11 mouse cellular contexts compared by ENCODE assay signal in genomic region chr9:94610600-94611337, GRCm38 (mm10). TPM values are rescaled to one million over a fixed set of nuclear protein-coding genes. Genes with fewer than 3 reads are reported as not detected.
DNase-seq lines count a peak whose midpoint lies in the region; ATAC-seq and TF ChIP-seq lines count a peak whose summit lies in the region.
"Had no signal": no experiment of that assay in that cellular context is flagged by ENCODE, and none has a peak within 500 bp of the region (broad histone marks: within the 10 kb centered on the region; RNA-seq: fewer than 3 reads in every experiment).

No protein-coding gene starts in this region.

- H3K27ac ChIP-seq in embryonic facial prominence, embryonic 14.5 days (replicated peaks; ENCODE audit: low read depth, low read length) = no peak overlapping the region
- H3K27ac ChIP-seq in embryonic facial prominence, embryonic 10.5 days (replicated peaks) = no peak overlapping the region
- no peak overlapping the region for H3K27ac ChIP-seq in cerebellum, adult 2 months (ENCODE audit: insufficient read depth, low read length)
- H3K27ac ChIP-seq in hindbrain, embryonic 15.5 days (replicated peaks) = peak overlapping the region; percentile 32
- 0 out of 2 replicates have a peak overlapping the region, but pooled peaks have one; percentile 26 for H3K27ac ChIP-seq in midbrain, postnatal 0 days (ENCODE audit: low read depth, low read length)
- H3K27ac ChIP-seq in lung, postnatal 0 days (ENCODE audit: low read length) = no peak overlapping the region
- H3K27ac ChIP-seq: heart, adult 2 months; limb, embryonic 13.5 days had no signal

- no peak for ATAC-seq in embryonic facial prominence, embryonic 14.5 days (ENCODE audit: low read depth)
- peak; percentile 89 for ATAC-seq in hindbrain, embryonic 15.5 days (ENCODE audit: low FRiP score, low read depth)
- peak; percentile 78 for ATAC-seq in midbrain, postnatal 0 days (ENCODE audit: low FRiP score)
- no peak for ATAC-seq in lung, postnatal 0 days
- ATAC-seq: intestine, postnatal 0 days had no signal

- TF ChIP-seq CTCF in cerebellum, adult 2 months (IDR thresholded peaks at IDR 0.05; ENCODE audit: borderline replicate concordance, insufficient read depth, low read depth, low read length) = no peak
- no peak for TF ChIP-seq CTCF in midbrain, postnatal 0 days (IDR thresholded peaks at IDR 0.05)
- no peak for TF ChIP-seq CTCF in lung, postnatal 0 days (IDR thresholded peaks at IDR 0.05)

- no peak for TF ChIP-seq POLR2A in cerebellum, adult 2 months (IDR thresholded peaks at IDR 0.05; ENCODE audit: borderline replicate concordance, insufficient read depth, low read length)

- no peaks in the 10 kb centered on the region for H3K27me3 ChIP-seq in embryonic facial prominence, embryonic 14.5 days (replicated peaks; ENCODE audit: control insufficient read depth, insufficient read depth, low read length)
- no peaks in the 10 kb centered on the region for H3K27me3 ChIP-seq in embryonic facial prominence, embryonic 10.5 days (replicated peaks; ENCODE audit: low read depth, poor library complexity, severe bottlenecking)
- H3K27me3 ChIP-seq in cerebellum, adult 2 months (ENCODE audit: control insufficient read depth, insufficient read depth, low read length) = no peaks in the 10 kb centered on the region
- H3K27me3 ChIP-seq in hindbrain, embryonic 15.5 days = no peaks in the 10 kb centered on the region
- no peaks in the 10 kb centered on the region for H3K27me3 ChIP-seq in midbrain, postnatal 0 days (ENCODE audit: insufficient read depth, low read length)
- no peaks in the 10 kb centered on the region for H3K27me3 ChIP-seq in lung, postnatal 0 days (replicated peaks; ENCODE audit: insufficient read depth, low read length)

- H3K36me3 ChIP-seq in embryonic facial prominence, embryonic 14.5 days (ENCODE audit: control insufficient read depth, insufficient read depth, low read length) = no peaks in the 10 kb centered on the region
- no peaks in the 10 kb centered on the region for H3K36me3 ChIP-seq in embryonic facial prominence, embryonic 10.5 days (replicated peaks)
- no peaks in the 10 kb centered on the region for H3K36me3 ChIP-seq in hindbrain, embryonic 15.5 days
- H3K36me3 ChIP-seq in midbrain, postnatal 0 days (ENCODE audit: insufficient read depth, low read length) = no peaks in the 10 kb centered on the region
- no peaks in the 10 kb centered on the region for H3K36me3 ChIP-seq in lung, postnatal 0 days (ENCODE audit: insufficient read depth, low read length)
- H3K36me3 ChIP-seq: limb, embryonic 13.5 days had no signal

- H3K4me3 ChIP-seq in embryonic facial prominence, embryonic 14.5 days (ENCODE audit: low read depth, low read length) = no peak overlapping the region
- no peak overlapping the region for H3K4me3 ChIP-seq in embryonic facial prominence, embryonic 10.5 days
- no peak overlapping the region for H3K4me3 ChIP-seq in cerebellum, adult 2 months (replicated peaks; ENCODE audit: insufficient read depth, low read depth, low read length)
- no peak overlapping the region for H3K4me3 ChIP-seq in hindbrain, embryonic 15.5 days
- H3K4me3 ChIP-seq in midbrain, postnatal 0 days (ENCODE audit: low read depth, low read length) = no peak overlapping the region
- no peak overlapping the region for H3K4me3 ChIP-seq in lung, postnatal 0 days (ENCODE audit: low read depth, low read length)
- H3K4me3 ChIP-seq: heart, adult 2 months; limb, embryonic 13.5 days had no signal

- TF ChIP-seq EP300 in lung, postnatal 0 days (IDR thresholded peaks at IDR 0.05) = no peak

- WGBS in embryonic facial prominence, embryonic 14.5 days = 56% methylated on average over 5 of the region's 5 CpGs
- WGBS in embryonic facial prominence, embryonic 10.5 days = 81% methylated on average over 5 of the region's 5 CpGs
- WGBS in cerebellum, adult 2 months = 19% methylated on average over 5 of the region's 5 CpGs
- 18% methylated on average over 5 of the region's 5 CpGs for WGBS in hindbrain, embryonic 15.5 days
- 13% methylated on average over 5 of the region's 5 CpGs for WGBS in midbrain, postnatal 0 days
- WGBS in lung, postnatal 0 days = 68% methylated on average over 5 of the region's 5 CpGs

- DNase-seq in embryonic facial prominence, embryonic 14.5 days (ENCODE audit: low spot score) = peak; percentile 45
- no peak for DNase-seq in embryonic facial prominence, embryonic 10.5 days (ENCODE audit: low spot score)
- peak; percentile 90 to 92 for DNase-seq in cerebellum, adult 2 months
- peak; percentile 76 for DNase-seq in midbrain, postnatal 0 days (ENCODE audit: low spot score)
- DNase-seq in gastrocnemius, adult 18-20 months (ENCODE audit: low spot score) = no peak
- no peak for DNase-seq in lung, postnatal 0 days (ENCODE audit: low spot score)
- no peak for DNase-seq in ovary, postnatal 36 days (ENCODE audit: low spot score)
- DNase-seq: heart, adult 2 months had no signal

- no peaks in the 10 kb centered on the region for H3K9me3 ChIP-seq in embryonic facial prominence, embryonic 14.5 days (ENCODE audit: control insufficient read depth, low read length)
- no peaks in the 10 kb centered on the region for H3K9me3 ChIP-seq in embryonic facial prominence, embryonic 10.5 days
- H3K9me3 ChIP-seq in hindbrain, embryonic 15.5 days = no peaks in the 10 kb centered on the region
- no peaks in the 10 kb centered on the region for H3K9me3 ChIP-seq in midbrain, postnatal 0 days (ENCODE audit: low read length)
- no peaks in the 10 kb centered on the region for H3K9me3 ChIP-seq in lung, postnatal 0 days (ENCODE audit: low read length)
- H3K9me3 ChIP-seq: limb, embryonic 13.5 days had no signal

- H3K9ac ChIP-seq in embryonic facial prominence, embryonic 14.5 days (ENCODE audit: low read depth, low read length) = no peak overlapping the region
- 0 out of 2 replicates have a peak overlapping the region, but pooled peaks have one; percentile 2 for H3K9ac ChIP-seq in hindbrain, embryonic 15.5 days
- no peak overlapping the region for H3K9ac ChIP-seq in midbrain, postnatal 0 days (replicated peaks; ENCODE audit: low read length, poor library complexity, severe bottlenecking)
- no peak overlapping the region for H3K9ac ChIP-seq in lung, postnatal 0 days (replicated peaks; ENCODE audit: low read depth)
- H3K9ac ChIP-seq: limb, embryonic 13.5 days had no signal

- H3K4me1 ChIP-seq in embryonic facial prominence, embryonic 14.5 days (ENCODE audit: control insufficient read depth, insufficient read depth, low read length) = peaks cover 3% of the 10 kb centered on the region; the same call in 1 of the 2 replicates
- H3K4me1 ChIP-seq in embryonic facial prominence, embryonic 10.5 days = no peaks in the 10 kb centered on the region
- H3K4me1 ChIP-seq in cerebellum, adult 2 months (ENCODE audit: control insufficient read depth, insufficient read depth, low read length) = peaks cover 9% of the 10 kb centered on the region
- peaks cover 14% of the 10 kb centered on the region for H3K4me1 ChIP-seq in hindbrain, embryonic 15.5 days (replicated peaks)
- H3K4me1 ChIP-seq in midbrain, postnatal 0 days (ENCODE audit: insufficient read depth, low read length) = peaks cover 4% of the 10 kb centered on the region; the same call in 1 of the 2 replicates
- no peaks in the 10 kb centered on the region for H3K4me1 ChIP-seq in lung, postnatal 0 days (ENCODE audit: insufficient read depth, low read depth, low read length)

- H3K4me2 ChIP-seq in embryonic facial prominence, embryonic 14.5 days (ENCODE audit: low read depth, low read length) = no peak overlapping the region
- peak overlapping the region; percentile 31 for H3K4me2 ChIP-seq in hindbrain, embryonic 15.5 days
- peak overlapping the region; percentile 6; the same call in 1 of the 2 replicates for H3K4me2 ChIP-seq in midbrain, postnatal 0 days (ENCODE audit: low read depth, low read length, poor library complexity, severe bottlenecking)
- no peak overlapping the region for H3K4me2 ChIP-seq in lung, postnatal 0 days (replicated peaks; ENCODE audit: low read depth, low read length)
- H3K4me2 ChIP-seq: limb, embryonic 13.5 days had no signal

RNA-seq across cellular contexts. Expression of gene Slc9a9, which starts 58.9 kb away (rescaled TPM):
- 6.5 and 8.0 TPM in 2 replicates for polyA plus RNA-seq in embryonic facial prominence, embryonic 14.5 days (2014; fragmentation: Nextera tagmentation; extraction: Ambion mirVana)
- polyA plus RNA-seq in embryonic facial prominence, embryonic 10.5 days (2016; fragmentation: Nextera tagmentation; extraction: Ambion mirVana) = 2.0 and 2.6 TPM in 2 replicates
- 8.9 and 9.0 TPM in 2 replicates for polyA plus RNA-seq in cerebellum, adult 2 months (2012; rRNA removed)
- 5.1 and 6.5 TPM in 2 replicates for polyA plus RNA-seq in hindbrain, embryonic 15.5 days (2015; fragmentation: Nextera tagmentation; extraction: Ambion mirVana)
- 6.7 and 6.9 TPM in 2 replicates for total RNA-seq in midbrain, postnatal 0 days (2014; rRNA removed)
- polyA plus RNA-seq in midbrain, postnatal 0 days (2015; fragmentation: Nextera tagmentation; extraction: Ambion mirVana) = 5.7 and 6.0 TPM in 2 replicates
- total RNA-seq in gastrocnemius, adult 18-20 months (2021) = 1 to 10 TPM; 1.6 to 2.5 TPM
- polyA plus RNA-seq in lung, postnatal 0 days (2015; fragmentation: Nextera tagmentation; extraction: Ambion mirVana) = 3.4 and 3.7 TPM in 2 replicates

Comparison
In these comparisons a context has a peak if more than half of its experiments do, and no peak if none do; other contexts are left out.
1. DNase-seq: peak in embryonic facial prominence, embryonic 14.5 days (single experiment), cerebellum, adult 2 months (2 of 2) and midbrain, postnatal 0 days (single experiment); none in embryonic facial prominence, embryonic 10.5 days (single experiment), gastrocnemius, adult 18-20 months (single experiment), lung, postnatal 0 days (single experiment) and ovary, postnatal 36 days (single experiment).
2. ATAC-seq: peak in hindbrain, embryonic 15.5 days (single experiment) and midbrain, postnatal 0 days (single experiment); none in embryonic facial prominence, embryonic 14.5 days (single experiment) and lung, postnatal 0 days (single experiment).
3. H3K27ac ChIP-seq: peak in hindbrain, embryonic 15.5 days (single experiment) and midbrain, postnatal 0 days (single experiment); none in embryonic facial prominence, embryonic 14.5 days (single experiment), embryonic facial prominence, embryonic 10.5 days (single experiment), cerebellum, adult 2 months (single experiment) and lung, postnatal 0 days (single experiment).
4. H3K4me2 ChIP-seq: peak in hindbrain, embryonic 15.5 days (single experiment) and midbrain, postnatal 0 days (single experiment); none in embryonic facial prominence, embryonic 14.5 days (single experiment) and lung, postnatal 0 days (single experiment).